Mouse (Mus musculus): ENCODE data around the gene Rps26. TPM values are rescaled to one million over a fixed set of nuclear protein-coding genes. Genes with fewer than 3 reads are reported as not detected.

Rps26 gene
- total RNA-seq (2022): 100 to 1,000 TPM; 129 to 288 (median 207) TPM

DNA sequence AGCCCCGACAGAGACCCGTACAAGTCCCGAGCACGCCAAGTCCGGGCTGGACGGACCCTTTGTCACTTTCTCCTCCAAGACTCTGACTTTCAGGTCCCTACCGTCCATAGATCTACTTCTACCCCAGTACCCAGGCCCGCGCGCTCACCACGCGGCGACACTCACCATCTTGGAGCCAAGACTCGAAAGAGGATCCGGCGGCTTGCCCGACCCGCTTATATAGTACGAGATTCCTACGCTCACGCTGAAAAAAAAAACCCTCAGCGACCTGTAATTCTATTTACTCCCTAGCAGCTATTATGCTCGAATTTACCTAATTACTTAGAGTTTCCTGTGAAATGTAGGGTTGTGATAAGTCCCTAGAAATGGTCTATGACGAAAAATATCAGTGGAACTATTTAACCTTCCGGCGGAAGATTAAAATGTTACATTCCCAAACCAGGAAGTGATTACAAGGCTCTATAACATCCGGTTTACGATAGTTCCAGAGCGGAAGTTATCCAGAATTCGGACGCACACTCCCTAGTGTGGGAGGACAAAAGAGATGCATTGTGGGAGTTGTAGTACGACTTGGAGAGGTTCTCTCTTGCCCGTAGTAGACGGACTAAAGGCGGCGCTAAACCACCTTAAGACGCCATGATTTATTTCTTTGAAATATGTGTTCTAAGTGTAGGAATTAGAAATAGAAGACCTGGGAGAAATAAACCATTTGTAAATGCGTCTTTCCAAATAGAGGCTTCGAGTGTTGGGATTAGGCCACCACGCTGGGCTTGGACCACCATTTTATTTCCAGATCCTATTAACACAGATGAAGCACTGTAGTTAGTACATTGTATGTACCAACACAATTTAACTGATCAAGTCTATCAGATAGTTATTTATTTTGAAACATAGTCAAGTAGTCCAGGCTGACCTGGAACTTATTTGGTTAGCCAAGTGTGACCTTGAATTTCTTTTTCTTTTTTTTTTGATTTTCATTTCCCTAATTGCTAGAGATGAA lies at the start of gene Rps26:
Gene Rps26, minus strand, starts transcription at position 437 of the 1,000 bp plus-strand sequence.
- peak; percentile 76 to 96 for DNase-seq (ENCODE audit: low spot score in 2 of 2)

DNA sequence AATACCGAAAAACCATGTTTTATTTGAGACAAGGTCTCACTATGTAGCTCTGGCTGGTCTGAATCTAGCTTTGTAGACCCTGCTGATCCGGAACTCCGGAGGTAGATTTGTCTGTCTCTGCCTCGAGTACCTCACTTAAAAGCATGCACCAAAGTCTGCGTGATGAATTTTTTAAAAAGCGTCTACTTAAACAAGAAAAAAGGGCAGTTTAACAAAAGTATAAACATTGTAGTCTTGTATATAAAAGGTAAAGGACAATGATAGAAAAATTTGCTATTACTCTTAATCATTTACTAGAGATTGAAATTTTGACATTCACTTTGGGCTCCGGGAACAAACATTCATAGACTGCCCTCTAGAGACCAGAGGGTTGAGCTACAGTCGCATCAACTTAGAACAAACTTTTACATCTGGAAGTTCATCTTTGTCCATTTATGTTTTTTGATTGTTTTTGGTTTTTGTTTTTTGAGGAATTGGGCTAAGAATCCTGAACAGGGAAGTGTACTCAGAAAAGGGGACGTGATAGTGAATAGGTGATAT lies 48.0 kb upstream of the Rps26 start:
- no peak for DNase-seq (ENCODE audit: low spot score in 2 of 2)

DNA sequence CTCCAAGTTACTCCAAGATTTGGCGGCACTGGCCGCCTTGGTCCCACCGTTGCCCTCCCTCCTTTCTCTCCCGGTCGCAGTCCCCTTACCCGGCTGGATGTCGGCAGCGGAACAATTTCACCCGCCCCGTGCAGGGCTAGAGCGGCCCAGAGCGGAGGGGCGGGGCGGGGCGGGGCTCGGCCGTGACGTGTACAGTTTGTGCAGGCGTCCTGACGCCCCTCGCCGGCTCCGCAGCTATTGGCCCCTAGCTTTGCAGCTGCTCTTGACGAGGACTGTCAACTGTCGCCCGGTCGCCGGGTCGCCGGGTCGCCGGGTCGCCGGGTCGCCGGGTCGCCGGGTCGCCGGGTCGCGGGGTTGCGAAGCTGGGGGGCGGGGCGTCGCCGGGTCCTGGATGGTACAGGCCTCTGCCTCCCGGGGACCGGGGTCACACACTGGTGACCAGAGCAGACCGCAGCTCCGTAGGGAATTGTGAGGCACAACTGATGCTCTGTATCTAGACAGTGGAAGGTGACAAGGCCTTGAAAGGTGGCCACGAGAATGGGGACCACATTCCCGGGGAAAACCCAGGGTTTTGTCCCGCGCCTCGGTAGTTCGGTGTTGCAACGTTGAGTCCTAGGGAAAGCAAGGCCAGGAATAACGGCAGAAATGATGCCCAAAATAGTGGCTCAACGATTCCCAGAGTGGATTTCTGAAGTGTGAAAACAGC lies 47.4 kb upstream of the Rps26 start, which contains the start of gene Suox:
Gene Suox, minus strand, starts transcription at position 311 of the 706 bp plus-strand sequence.
- peak; percentile 65 to 79 for DNase-seq (ENCODE audit: low spot score in 2 of 2)

DNA sequence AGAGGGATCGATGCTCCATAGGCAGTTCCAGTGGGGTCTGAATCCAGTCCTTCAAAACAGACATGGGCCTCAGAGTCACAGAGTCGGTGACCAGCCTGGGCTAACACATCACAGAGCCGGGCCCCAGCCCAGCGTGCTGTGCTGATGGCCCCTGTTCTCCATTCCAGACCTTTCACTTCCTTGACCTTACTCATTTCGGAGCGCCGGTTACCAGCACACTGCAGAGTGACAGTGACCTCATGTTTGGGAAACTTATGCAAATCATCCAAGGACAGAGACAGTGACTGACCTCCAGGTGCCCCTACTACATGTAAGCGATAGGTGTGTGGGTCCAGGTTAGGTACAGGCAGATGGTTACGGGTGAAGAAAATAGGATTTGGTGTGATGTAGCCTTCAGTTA lies 44.6 kb upstream of the Rps26 start:
- DNase-seq (ENCODE audit: low spot score in 2 of 2): no peak

DNA sequence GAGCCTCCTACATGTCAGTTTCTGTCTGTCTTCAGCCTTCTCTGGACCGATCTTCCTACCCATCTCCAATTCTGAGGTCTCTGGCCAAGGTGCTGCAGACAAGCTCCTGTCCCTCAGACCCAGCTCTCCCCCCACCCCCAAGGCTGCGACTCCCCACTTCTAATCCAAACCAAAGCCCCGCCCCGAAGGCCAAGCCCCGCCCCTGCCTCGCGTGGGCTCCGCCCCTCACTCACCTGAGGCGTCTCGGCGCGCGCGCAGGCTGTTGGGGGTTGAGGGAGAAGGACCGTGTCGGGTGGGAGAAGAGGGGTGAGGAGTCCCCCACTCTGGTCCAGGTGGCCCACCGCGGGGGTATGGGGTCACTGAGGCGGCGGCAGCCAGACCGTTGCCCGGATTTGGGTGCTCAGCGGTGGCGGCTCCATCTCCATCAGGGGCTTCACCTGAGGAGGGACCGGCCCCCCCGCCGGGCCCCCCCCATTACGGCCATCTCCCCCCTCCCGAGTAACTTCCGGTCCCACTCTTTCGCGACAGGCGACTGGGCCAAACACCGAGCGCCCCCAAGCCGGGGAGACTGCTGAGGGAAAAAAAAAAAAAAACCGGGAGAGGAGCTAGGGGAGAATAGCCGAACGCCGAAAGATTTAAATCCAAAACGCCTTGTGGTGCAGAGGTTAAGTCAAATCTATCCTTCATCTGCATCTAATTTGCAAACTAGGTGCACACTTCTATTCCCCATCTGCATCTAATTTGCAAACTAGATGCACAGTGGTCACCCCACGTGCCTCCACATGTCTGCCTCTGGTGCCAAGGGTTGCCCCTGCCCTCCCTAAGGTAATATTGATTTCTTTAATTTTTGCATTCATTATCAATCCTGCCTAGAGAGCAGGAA lies 42.5 kb upstream of the Rps26 start:
- DNase-seq (ENCODE audit: low spot score in 2 of 2): peak; percentile 42 to 56

DNA sequence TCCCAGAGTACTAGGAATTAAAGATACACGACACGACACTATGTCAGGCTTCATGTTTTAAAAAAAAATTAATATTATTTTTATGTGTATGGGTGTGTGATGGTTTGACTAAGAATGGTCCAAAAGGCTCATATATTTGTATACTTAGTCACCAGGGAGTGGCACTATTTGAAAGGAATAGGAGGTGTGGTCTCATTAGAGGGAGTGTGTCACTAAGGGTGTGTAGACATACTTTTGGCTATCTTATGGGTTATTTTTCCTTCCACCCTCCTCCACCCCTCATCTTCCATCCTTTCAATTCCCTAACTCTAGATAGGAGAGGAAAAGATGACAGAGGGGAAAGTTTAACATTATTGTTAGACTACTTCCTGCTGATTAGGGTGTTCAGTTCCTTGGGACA lies 39.3 kb upstream of the Rps26 start:
- no peak for DNase-seq (ENCODE audit: low spot score in 2 of 2)

DNA sequence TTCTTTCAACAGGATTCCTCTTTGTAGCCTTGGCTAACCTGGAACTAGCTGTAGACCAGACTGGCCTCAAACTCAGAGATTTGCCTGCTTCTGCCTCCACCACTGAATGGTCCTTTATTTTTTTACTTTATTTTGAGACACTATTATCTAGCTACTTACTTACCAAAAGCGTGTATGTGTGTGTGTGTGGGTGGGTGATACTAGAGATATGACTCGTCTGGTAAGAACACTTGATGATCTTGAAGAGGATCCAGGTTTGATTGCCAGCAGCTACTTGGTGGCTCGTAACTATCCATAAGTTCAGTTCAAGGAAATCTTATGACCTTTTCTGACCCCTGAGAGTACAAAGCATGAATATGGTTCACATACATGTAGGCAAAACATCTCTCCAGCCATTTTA lies 38.8 kb upstream of the Rps26 start:
- no peak for DNase-seq (ENCODE audit: low spot score in 2 of 2)

DNA sequence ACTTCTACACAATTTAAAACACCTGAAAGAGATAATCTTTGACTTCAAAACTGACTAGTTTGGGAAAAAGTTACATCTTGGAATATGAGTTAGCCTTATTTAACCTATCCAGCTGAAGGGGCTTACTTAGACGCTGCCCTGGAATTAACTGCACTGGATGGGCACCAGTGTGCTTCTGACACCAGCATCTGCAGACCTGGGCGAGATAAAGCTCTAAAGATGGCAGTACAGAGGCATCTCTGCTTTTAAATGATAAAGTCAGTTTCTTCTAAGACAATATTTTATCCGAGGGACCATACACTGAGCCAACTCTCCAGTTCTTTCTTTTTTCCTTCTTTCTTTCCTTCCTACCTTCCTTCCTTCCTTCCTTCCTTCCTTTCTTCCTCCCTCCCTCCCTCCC lies 38.3 kb upstream of the Rps26 start:
- no peak for DNase-seq (ENCODE audit: low spot score in 2 of 2)

DNA sequence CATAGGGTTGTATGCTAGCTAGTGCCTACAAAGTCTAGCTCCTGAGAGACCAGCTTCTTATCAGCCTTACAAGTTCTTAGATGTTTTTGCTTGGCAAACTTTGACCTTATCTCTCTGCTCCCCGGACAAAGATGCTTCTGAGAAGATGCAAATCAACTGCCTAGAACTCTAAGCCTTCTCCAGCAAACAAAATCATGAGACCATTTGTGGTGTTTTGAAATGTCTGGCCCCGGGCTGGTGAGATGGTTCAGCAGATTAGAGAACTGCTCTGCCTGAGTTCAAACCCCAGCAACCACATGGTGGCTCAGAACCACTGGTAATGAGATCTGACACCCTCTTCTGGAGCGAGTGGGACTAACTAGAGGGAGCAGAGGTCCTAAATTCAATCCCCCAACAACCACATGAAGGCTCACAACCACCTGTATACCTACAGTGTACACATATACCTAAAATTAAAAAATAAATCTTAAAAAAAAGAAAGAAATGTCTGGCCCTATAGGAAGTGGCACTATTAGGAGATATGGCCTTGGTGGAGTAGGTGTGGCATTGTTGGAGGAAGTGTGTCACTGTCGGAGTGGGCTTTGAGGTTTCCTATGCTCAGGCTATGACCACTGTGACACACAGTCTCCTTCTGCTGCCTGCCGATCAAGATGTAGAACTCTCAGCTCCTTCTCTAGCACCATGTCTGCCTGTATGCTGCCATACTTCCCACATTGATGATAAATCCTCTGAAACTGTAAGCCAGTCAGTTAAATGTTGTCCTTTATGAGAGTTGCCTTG lies 37.1 kb upstream of the Rps26 start:
- no peak for DNase-seq (ENCODE audit: low spot score in 2 of 2)

DNA sequence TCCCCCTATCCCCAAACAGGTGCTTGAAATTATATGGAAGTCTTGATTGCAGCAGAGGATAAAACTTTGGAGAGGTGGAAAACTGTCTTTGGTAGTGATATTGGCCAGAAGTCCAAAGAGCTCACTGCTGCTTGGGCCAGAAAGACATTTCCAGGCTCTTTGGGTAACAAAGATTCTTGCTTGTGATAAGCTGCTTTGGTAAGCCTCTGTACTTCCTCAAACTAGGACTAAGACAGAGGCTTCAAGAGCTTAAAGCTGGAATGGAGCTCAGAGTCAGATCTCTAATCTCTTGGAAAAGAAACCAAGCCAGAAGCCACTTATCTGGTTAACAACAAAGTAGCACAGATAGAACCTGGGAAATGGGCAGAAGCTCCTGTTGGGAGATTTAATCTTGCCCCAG lies 35.9 kb upstream of the Rps26 start:
- DNase-seq (ENCODE audit: low spot score in 2 of 2): no peak

DNA sequence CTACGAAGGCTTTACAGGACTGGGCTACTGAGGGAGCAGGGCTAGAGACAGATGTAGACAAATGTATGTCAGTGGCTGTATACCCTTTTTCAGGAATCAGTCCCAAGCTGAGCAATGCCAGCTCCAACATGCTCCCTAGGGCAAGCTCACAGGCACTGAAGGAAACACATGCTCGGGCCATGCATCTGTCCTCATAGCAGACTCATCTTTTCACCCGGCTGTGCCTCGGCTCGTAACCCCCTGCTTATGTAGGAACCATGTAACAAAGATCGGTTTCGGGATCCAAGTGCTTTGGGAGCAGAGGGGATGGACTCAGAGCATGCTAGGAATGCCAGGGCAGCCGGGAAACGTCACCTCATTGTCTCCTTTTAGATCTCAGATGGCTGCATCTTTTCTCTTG lies 32.9 kb upstream of the Rps26 start:
- DNase-seq (ENCODE audit: low spot score in 2 of 2): no peak

DNA sequence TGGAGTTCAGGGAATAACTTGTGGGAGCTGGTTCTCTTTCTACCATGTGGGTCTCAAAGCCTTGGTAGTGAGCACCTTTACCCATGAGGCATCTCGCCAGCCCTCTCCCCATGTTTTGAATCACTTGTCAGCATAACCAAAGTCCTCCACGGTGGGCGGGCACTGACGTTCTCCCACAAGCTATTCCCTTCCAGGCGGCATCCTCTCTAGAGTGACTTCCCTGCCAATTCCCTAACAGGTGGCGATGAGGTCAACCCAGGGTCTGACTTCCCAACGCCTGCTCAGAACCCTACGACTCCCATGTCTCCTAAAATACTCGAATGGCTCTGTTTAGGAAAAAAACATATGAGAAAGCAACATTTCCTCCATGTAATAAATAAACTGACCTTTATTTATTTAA lies 31.3 kb upstream of the Rps26 start:
- no peak for DNase-seq (ENCODE audit: low spot score in 2 of 2)

DNA sequence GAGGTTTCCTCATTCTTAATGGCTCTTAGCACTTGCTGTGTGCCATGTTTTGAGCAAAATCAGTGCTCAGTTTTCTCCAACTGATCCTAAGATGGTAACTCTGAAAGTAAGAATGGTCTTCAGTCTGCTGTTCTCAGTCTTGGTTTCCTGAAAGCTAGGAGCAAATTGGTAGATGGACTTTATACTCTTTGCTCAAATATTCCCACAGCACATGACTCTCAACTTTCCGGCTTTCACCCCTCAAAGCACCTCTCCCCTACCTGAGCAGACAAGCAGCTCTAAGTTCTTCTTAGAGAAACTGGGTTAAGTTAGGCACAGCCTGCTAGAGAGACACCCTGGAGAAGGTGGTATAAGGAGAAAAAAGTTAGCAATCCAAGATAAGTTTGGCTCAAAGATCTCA lies 30.2 kb upstream of the Rps26 start:
- DNase-seq (ENCODE audit: low spot score in 2 of 2): no peak

DNA sequence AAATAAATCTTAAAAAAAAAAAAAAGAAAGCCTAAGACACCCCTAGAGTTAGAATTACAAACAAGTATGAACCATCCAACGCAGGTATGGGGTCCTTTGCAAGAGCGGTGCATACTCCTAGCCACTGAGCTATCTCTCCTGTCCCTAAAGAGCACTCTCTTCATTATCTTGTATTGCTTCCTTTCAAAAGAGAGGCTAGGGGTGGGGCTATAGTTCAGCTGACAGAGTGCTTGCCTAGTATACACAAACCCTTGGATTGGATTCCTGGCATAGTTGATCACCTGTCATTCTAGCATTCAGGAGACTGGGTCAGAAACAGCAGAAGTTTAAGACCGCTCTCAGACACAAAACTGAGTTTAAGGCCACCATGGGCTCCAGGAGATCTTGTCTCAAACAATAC lies 28.7 kb upstream of the Rps26 start:
- no peak for DNase-seq (ENCODE audit: low spot score in 2 of 2)

DNA sequence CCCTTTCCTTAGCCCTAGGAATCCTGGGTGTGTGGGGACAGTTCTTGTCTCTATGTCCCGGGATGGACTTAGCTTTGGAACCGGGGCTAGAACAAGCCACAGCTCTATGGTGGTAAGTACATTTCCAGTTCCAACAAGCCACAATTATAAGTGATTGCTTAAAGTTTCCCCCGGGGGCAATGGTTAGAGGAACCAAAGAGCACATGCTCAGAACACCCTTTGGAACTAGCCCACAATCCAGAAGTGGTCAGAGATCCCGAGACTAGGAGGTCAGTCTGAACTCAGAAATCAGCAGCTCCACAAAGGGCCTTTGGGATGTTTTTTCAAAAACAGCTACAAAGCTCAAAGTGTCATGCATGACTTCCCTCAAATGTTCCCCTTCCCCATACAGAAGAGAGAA lies 27.3 kb upstream of the Rps26 start:
- DNase-seq (ENCODE audit: low spot score in 2 of 2): no peak

DNA sequence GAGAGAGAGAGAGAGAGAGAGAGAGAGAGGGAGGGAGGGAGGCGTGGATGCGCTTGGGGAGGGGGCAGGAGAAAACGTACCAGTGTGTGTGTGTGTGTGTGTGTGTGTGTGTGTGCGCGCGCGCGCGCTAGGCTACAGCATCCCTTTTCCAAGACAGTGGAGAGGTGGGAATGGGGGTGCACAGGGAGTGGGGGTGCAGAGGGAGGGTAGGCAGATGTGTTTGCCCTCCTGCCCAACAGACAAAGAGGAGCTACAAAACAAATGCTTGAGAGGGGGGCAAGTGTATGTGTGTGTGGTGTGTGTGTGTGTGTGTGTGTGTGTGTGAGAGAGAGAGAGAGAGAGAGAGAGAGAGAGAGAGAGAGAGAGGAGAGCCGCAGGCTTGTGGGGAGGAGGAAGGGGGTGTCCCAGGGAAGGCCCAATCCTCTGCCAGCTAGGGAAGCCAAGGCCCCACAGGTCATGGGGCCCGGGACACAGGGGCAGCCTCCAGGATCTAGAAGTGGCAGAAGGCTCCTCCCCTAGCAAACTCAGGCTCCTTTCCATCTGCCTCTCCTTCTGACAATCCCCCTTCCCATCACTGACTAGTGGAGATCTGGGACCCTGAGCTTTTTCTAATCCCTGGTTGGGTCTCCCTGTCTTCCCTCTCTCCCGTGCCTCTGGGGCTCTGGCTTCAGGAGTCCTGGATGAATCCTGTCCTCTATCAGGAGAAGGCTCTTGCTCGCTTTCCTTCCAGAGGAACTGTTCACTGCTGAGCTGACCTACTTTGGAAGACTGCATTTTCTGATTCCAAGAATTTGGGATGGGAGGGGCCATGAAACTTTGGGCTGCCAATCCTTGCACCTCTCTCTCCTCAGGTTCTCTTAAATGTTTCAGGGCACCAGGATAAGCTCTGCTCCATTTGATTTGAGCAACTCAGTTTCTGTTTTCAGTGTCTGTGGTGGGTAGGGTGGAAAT lies 19.9 kb upstream of the Rps26 start:
- DNase-seq (ENCODE audit: low spot score in 2 of 2): peak; percentile 34 to 43

DNA sequence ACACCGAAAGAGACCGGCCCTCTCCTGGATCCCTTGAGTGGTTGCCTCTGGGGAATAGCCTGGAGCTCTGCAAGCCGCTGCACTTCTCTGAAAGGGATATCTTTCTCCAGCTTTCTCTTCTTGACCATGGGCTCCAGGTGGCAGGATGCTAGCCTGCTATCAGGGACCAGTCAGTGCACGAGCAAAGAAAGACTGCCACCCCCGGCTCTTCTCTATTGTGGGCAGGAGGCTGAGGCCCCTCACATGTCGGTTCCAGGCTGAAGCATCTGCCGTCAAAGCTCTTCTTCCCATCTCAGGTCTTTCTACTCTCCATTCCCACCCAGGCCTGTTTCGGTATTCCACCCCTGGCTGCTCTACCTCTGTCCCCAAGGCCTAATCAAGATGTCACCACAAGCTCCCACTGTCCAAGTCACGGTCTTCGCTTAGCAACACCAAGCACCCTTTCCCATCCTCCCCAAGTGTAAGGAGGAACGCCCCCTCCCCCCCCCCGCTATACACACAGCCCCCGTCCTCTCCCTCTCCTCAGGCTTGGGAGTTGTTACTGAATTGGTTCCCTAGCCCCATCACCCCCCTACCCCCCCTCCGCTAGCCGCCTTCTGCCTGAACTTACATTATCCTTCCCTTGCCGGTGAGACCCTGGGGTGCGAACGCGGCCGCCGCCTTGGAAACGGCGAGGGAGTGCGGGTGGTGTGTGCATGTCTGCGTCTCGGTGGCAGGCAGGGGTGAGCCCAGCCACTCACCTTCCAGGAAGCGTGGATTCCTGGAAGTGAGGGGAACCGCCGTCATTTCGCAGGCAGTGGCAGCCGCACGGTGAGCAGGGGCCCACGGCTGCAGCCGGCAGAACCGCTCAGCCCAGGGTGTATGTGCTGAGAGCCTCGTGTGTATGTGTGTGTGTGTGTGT lies 18.8 kb upstream of the Rps26 start, which contains the start of gene Ikzf4:
Gene Ikzf4, minus strand, starts transcription at position 881 of the 901 bp plus-strand sequence.
- DNase-seq (ENCODE audit: low spot score in 2 of 2): peak in 1 of 2 experiments; percentile 54

DNA sequence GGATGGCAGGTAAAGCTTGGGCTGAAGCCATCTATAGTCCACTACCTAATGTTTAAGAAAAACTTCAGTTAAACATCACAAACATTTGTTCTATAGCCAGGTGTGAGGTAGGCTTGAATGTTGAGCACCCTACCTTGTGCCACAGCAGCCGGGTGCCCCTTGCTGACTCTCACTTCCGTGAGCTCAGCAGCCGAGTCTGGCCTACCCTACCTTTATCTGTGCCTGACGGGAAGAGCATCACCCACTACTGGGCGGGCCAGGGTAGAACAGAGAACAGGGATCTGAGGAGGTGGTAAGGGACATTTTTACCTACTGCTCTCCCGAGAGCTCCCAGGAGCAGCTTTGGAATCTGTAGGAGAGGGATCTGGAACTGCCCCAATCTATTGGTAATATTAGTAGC lies 16.2 kb upstream of the Rps26 start:
- DNase-seq (ENCODE audit: low spot score in 2 of 2): no peak
